Mouse (Mus musculus): ENCODE measurements around the gene Npb. TPM values are rescaled to one million over a fixed set of nuclear protein-coding genes. Genes with fewer than 3 reads are reported as not detected.

Npb gene
- polyA plus RNA-seq, 1 experiment from 2014 or later = 12.1 TPM

- Histone ChIP-seq H3K4me2 (peak overlapping the region; percentile 86), H3K27me3 (replicated peaks) (no peaks in the 10 kb centered on the region), H3K27ac (peak overlapping the region; percentile 95), H3K9me3 (no peaks in the 10 kb centered on the region), H3K4me1 (peaks cover 43% of the 10 kb centered on the region), H3K36me3 (peaks cover 13% of the 10 kb centered on the region), H3K9ac (peak overlapping the region; percentile 7; the same call in 1 of the 2 replicates), H3K4me3 (replicated peaks) (peak overlapping the region; percentile 25)
- ATAC-seq (ENCODE audit: insufficient read depth, low FRiP score, low read depth) = peak; percentile 33; the same call in 1 of the 2 replicates
- WGBS = 47% methylated on average over 7 of the region's 7 CpGs
These were observed 21.6 kb downstream of the Npb start for GRCm38 (mm10) chr11:120629911-120630310.

GRCm38 (mm10) chr11:120630401-120630871 lies 22.2 kb downstream of the Npb start:
- peaks cover 39% of the 10 kb centered on the region for H3K4me1 ChIP-seq
- H3K9ac ChIP-seq = peak overlapping the region; percentile 7; the same call in 1 of the 2 replicates
- 49% methylated on average over 5 of the region's 5 CpGs for WGBS
- no peak for ATAC-seq (ENCODE audit: insufficient read depth, low FRiP score, low read depth)
- H3K27me3 ChIP-seq (replicated peaks) = no peaks in the 10 kb centered on the region
- peak overlapping the region; percentile 95 for H3K27ac ChIP-seq
- no peaks in the 10 kb centered on the region for H3K9me3 ChIP-seq
- H3K4me3 ChIP-seq (replicated peaks) = peak overlapping the region; percentile 25
- peak overlapping the region; percentile 86 for H3K4me2 ChIP-seq
- H3K36me3 ChIP-seq = peaks cover 13% of the 10 kb centered on the region

- Histone ChIP-seq H3K36me3 (peaks cover 13% of the 10 kb centered on the region), H3K4me1 (peaks cover 36% of the 10 kb centered on the region), H3K9ac (0 out of 2 replicates have a peak overlapping the region, but pooled peaks have one; percentile 7), H3K27ac (peak overlapping the region; percentile 95), H3K4me3 (replicated peaks) (peak overlapping the region; percentile 94), H3K27me3 (replicated peaks) (no peaks in the 10 kb centered on the region), H3K9me3 (no peaks in the 10 kb centered on the region), H3K4me2 (peak overlapping the region; percentile 86)
- 21% methylated on average over 7 of the region's 7 CpGs for WGBS
- no peak for ATAC-seq (ENCODE audit: insufficient read depth, low FRiP score, low read depth)
These were observed 22.8 kb downstream of the Npb start for GRCm38 (mm10) chr11:120630881-120631725.

GRCm38 (mm10) chr11:120631726-120632448 lies 23.6 kb downstream of the Npb start:
- peaks cover 13% of the 10 kb centered on the region for H3K36me3 ChIP-seq
- 38% methylated on average over 4 of the region's 4 CpGs for WGBS
- H3K9ac ChIP-seq = peak overlapping the region; percentile 94
- ATAC-seq (ENCODE audit: insufficient read depth, low FRiP score, low read depth) = no peak
- peak overlapping the region; percentile 86 for H3K4me2 ChIP-seq
- H3K4me1 ChIP-seq = peaks cover 32% of the 10 kb centered on the region
- no peaks in the 10 kb centered on the region for H3K9me3 ChIP-seq
- H3K27me3 ChIP-seq (replicated peaks) = no peaks in the 10 kb centered on the region
- peak overlapping the region; percentile 95 for H3K27ac ChIP-seq
- peak overlapping the region; percentile 94 for H3K4me3 ChIP-seq (replicated peaks)

DNA sequence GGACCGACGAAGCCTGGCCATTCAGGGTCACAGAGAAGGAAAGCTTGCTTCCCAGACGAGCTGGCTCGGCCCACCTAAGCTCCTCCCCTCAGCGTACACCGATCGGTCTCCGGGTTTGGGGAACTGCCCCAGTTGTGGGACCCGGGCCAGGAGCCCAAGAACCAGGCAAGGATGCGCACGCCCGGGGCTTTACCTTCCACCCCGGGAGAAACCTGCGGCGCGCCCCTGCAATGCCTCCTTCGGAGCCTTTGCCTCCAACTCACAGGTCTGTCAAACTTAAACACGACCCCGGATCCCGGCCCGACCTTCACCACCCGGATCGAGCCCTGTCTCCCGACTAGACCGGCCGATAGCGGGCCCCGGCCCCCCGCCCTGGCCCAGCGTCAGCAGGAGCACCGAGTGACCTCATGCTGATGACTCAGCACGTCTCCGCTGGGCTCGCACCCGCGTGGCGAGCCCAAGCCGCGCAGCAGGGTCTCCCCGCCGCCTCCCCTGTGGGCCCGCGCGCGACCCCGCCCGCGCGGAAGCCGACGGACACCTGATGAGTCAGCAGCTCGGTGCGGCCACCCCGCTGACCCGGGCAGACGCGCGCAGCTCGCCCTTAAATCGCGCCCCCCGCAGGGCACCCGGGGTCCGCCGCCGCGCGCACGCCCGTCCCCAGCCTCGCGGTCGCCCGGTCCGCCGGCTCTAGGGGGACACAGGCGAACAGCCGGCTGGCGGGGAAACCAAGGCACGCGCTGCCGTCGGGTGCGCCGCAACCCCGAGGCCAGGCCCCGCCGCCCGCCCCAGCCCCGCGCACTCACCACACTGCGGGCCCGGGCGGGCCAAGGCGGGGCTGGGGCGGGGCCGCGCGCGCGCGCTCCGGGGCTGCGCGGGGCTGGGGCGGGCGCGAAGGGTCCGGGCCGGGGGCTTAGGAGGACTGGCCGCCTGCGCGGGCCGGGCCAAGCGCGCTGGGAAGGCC lies 24.6 kb downstream of the Npb start:
- peak; percentile 67 for ATAC-seq (ENCODE audit: insufficient read depth, low FRiP score, low read depth)

GRCm38 (mm10) chr11:120633520-120634343 lies 25.5 kb downstream of the Npb start, which contains the start of gene Mafg:
TSS of gene Mafg (minus strand) at chr11:120633600.
- 9% methylated on average over 58 of the region's 58 CpGs for WGBS
- Histone ChIP-seq H3K4me2 (peak within 1 kb of the TSS; percentile 86), H3K9me3 (no peaks in the 10 kb centered on the region), H3K4me3 (replicated peaks) (peak within 1 kb of the TSS; percentile 94), H3K27me3 (replicated peaks) (no peaks in the 10 kb centered on the region), H3K27ac (peak within 1 kb of the TSS; percentile 95), H3K9ac (peak within 1 kb of the TSS; percentile 94), H3K4me1 (peaks cover 31% of the 10 kb centered on the region), H3K36me3 (peaks cover 5% of the 10 kb centered on the region)
- ATAC-seq (ENCODE audit: insufficient read depth, low FRiP score, low read depth) = peak; percentile 84

More for the DNA sequence above, 24.6 kb downstream of the Npb start:
- no peaks in the 10 kb centered on the region for H3K9me3 ChIP-seq
- H3K4me2 ChIP-seq = peak overlapping the region; percentile 86
- H3K9ac ChIP-seq = peak overlapping the region; percentile 94
- peaks cover 7% of the 10 kb centered on the region for H3K36me3 ChIP-seq
- H3K27me3 ChIP-seq (replicated peaks) = no peaks in the 10 kb centered on the region
- H3K4me1 ChIP-seq = peaks cover 31% of the 10 kb centered on the region
- peak overlapping the region; percentile 94 for H3K4me3 ChIP-seq (replicated peaks)
- H3K27ac ChIP-seq = peak overlapping the region; percentile 95
- WGBS = under 1% methylated on average over 114 of the region's 116 CpGs

- Histone ChIP-seq H3K36me3 (no peaks in the 10 kb centered on the region), H3K4me3 (replicated peaks) (no peak overlapping the region), H3K9me3 (no peaks in the 10 kb centered on the region), H3K27me3 (replicated peaks) (no peaks in the 10 kb centered on the region), H3K9ac (no peak overlapping the region), H3K4me1 (peaks cover 26% of the 10 kb centered on the region), H3K27ac (no peak overlapping the region), H3K4me2 (no peak overlapping the region)
- ATAC-seq (ENCODE audit: insufficient read depth, low FRiP score, low read depth) = no peak
- WGBS = 84% methylated on average over 5 of the region's 5 CpGs
These were observed 26.5 kb downstream of the Npb start for GRCm38 (mm10) chr11:120634810-120635209.

GRCm38 (mm10) chr11:120641255-120641654 lies 33.0 kb downstream of the Npb start:
- WGBS = 62% methylated on average over 9 of the region's 9 CpGs

GRCm38 (mm10) chr11:120641869-120642268 lies 33.6 kb downstream of the Npb start:
- no peak overlapping the region for H3K9ac ChIP-seq
- H3K4me1 ChIP-seq = 0 out of 2 replicates have a peak, but pooled peaks cover 9% of the 10 kb centered on the region
- H3K27ac ChIP-seq = no peak overlapping the region
- no peaks in the 10 kb centered on the region for H3K27me3 ChIP-seq (replicated peaks)
- H3K36me3 ChIP-seq = no peaks in the 10 kb centered on the region
- no peak overlapping the region for H3K4me3 ChIP-seq (replicated peaks)
- WGBS = 83% methylated on average over 8 of the region's 8 CpGs
- H3K4me2 ChIP-seq = no peak overlapping the region
- no peak for ATAC-seq (ENCODE audit: insufficient read depth, low FRiP score, low read depth)
- no peaks in the 10 kb centered on the region for H3K9me3 ChIP-seq

More at GRCm38 (mm10) chr11:120641255-120641654, 33.0 kb downstream of the Npb start:
- Histone ChIP-seq H3K4me2 (no peak overlapping the region), H3K27ac (no peak overlapping the region), H3K9me3 (no peaks in the 10 kb centered on the region), H3K9ac (no peak overlapping the region), H3K36me3 (no peaks in the 10 kb centered on the region), H3K4me1 (0 out of 2 replicates have a peak, but pooled peaks cover 9% of the 10 kb centered on the region), H3K4me3 (replicated peaks) (no peak overlapping the region), H3K27me3 (replicated peaks) (no peaks in the 10 kb centered on the region)
- ATAC-seq (ENCODE audit: insufficient read depth, low FRiP score, low read depth) = no peak

GRCm38 (mm10) chr11:120642939-120643600 lies 34.8 kb downstream of the Npb start:
- ATAC-seq (ENCODE audit: insufficient read depth, low FRiP score, low read depth) = peak; percentile 34; the same call in 1 of the 2 replicates
- Histone ChIP-seq H3K9me3 (no peaks in the 10 kb centered on the region), H3K27ac (peak overlapping the region; percentile 27; the same call in 1 of the 2 replicates), H3K4me3 (replicated peaks) (peak overlapping the region; percentile 53), H3K27me3 (replicated peaks) (no peaks in the 10 kb centered on the region), H3K36me3 (no peaks in the 10 kb centered on the region), H3K4me1 (peaks cover 11% of the 10 kb centered on the region; the same call in 1 of the 2 replicates), H3K9ac (peak overlapping the region; percentile 35; the same call in 1 of the 2 replicates), H3K4me2 (peak overlapping the region; percentile 88)
- WGBS = under 1% methylated on average over 18 of the region's 18 CpGs

Measured in stomach, embryonic 15.5 days (tissue).